Mouse (Mus musculus): ENCODE results near the gene D930020B18Rik.

The D930020B18Rik gene

GRCm38 (mm10) chr10:121640150-121640930, 1.0 kb upstream of the D930020B18Rik start:
- DNase-seq, result no peak

DNA sequence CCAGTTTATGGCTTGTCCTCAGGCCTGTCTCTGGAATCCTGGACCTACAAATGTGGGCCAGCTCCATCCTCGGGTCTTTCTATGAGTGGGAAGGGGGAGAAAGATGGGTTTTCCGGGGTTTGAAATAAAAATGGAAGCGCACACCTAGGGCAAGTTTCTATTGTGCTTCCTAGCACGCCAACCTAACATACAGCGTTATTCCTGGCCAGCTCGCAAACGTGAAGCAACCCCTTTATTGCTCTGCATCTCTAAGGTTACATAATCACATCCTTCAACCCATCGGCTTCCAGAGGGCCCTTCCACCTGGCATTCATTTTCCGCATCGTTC, 480 bp upstream of the D930020B18Rik start:
- DNase-seq, result no peak

DNA sequence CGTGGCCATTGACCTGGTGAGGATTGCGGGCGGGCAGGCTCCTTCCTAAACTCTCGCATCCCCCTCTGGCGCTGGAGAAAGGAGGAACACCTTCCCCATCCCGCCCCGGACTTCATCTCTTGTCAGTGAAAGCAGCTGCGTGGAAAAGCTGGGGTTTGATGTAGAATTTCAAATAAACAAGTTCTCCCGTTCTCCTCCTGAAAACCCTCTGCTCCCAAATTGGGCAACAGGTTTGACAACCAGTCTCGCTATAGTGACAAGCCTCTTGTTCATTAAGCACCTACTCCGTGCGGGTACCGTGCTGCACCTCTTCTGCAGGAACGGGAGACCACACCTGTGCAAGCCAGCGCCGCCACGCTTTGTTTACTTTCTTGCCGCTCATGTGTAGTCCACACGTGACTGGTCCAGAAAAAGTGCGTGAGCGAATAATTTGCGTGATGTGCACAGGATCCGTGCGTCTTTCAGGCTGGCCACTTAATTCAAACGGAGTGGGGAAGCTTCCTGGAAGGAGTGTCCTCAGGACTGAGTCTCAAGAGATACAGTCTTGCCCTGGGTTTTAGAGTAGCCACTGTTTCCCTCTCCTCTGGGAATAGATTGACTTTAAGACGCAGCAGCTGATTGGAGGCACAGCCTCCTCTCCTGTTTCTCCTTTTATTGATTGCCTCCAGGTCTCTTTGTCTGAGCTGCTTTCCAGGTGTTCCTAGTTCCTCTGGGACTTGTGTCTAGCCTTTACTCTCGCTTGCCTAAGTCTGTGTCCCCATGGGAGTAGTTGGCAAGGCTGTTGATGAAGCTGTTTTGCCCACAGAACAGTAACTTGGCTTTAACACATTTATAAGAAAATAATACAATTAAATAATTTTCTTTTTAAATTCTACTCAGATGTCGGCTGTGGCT, 913 bp downstream of the D930020B18Rik start:
- no peak for DNase-seq

GRCm38 (mm10) chr10:121646294-121646693, 4.9 kb downstream of the D930020B18Rik start:
- DNase-seq, result no peak

GRCm38 (mm10) chr10:121653079-121653478, 11.7 kb downstream of the D930020B18Rik start:
- no peak for DNase-seq

DNA sequence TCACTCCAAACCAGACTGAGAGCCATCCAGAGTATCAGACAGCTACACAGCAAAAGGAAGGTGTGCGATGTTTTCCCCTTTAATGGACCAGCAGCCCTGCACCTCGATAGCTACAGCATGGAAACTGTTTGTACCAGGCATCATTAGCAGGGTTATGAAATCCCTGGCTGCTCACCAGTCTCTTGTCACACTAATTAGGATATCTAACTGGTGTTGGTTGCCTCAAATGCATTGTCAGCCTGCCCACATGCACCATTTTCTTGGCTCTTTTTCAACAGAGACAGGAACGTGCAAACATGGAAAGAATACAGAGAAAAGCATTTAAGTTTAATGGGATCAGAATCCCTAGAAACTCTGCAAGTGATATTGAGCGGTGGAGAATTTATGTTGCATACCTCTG, 14.5 kb downstream of the D930020B18Rik start:
- no peak for DNase-seq

DNA sequence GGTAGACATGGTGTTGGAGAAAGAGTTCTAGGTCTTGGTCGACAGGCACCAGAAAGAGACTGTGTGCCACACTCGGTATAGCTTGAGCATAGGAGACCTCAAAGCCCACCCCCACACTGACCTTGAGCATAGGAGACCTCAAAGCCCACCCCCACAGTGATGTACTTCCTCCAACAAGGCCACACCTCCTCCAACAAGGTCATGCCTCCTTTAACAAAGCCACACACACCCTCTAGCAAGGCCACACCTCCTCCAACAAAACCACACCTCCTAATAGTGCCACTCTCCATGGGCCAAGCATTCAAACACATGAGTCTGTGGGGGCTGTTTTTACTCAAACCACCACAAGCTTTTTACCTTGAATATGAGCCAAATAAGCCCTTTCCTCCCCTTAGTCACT, 21.3 kb downstream of the D930020B18Rik start:
- no peak for DNase-seq

DNA sequence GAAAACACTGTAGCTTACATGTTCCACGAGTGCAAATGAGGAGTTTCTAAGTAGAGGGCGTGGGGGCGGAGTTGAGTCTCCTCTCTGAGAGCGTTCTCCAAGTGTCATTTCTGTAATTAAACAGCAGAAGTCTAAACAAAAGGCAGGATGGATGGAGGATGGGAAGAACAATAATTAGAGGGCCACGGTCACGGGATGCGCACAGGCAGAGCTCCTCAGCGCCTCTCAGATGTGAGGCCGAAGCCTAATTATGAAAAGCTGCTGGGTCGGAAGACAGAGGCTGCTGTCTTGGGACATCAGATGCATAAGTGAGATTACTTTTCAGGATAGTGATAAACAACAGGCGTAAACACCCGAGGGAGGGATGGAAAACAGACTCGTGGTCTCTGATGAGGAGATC, 22.2 kb downstream of the D930020B18Rik start:
- no peak for DNase-seq

GRCm38 (mm10) chr10:121665631-121666145, 24.3 kb downstream of the D930020B18Rik start:
- no peak for DNase-seq

DNA sequence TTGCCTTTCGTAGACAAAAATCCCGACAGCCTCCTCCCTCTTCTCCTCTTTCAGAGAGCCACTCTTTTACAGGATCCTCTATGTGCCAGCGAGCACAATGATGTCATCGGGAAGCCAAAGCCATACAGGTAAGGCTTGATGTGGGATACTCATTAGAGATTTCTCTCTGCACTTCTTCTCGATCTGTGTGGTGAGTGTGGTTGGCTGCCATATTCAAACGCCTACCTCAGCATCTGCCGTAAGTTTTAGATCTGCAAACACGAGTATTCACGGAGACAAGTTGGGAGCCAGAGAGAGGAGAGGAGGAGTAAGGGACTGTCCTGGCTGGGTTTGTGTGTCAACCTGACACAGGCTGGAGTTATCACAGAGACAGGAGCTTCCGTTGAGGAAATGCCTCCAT, 27.7 kb downstream of the D930020B18Rik start:
- DNase-seq, result no peak

DNA sequence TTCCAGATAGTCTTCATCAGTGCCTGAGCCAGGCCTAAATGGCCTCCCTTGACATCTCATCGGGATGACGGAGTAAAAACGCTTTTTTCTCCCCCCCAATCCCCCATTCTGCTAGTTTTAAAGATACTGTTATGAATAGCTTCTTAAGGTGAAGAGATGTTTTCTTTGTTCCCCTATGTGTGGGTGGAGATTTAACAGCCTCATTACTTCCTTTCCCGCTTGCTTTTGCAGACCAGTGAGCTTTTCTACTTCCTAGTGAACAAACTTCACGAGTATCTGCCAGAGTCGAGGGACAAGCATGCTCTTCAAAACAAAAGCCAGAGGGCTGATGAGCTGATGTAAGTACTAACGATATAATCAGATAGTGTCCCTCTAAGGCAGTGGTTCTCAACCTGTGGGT, 35.6 kb downstream of the D930020B18Rik start:
- no peak for DNase-seq

- DNase-seq, result no peak
Observed at GRCm38 (mm10) chr10:121680902-121681301, 39.5 kb downstream of the D930020B18Rik start.

- DNase-seq, result no peak
Observed at GRCm38 (mm10) chr10:121682539-121682938, 41.2 kb downstream of the D930020B18Rik start.

GRCm38 (mm10) chr10:121686153-121686660, 44.8 kb downstream of the D930020B18Rik start:
- peak; percentile 14 for DNase-seq

DNA sequence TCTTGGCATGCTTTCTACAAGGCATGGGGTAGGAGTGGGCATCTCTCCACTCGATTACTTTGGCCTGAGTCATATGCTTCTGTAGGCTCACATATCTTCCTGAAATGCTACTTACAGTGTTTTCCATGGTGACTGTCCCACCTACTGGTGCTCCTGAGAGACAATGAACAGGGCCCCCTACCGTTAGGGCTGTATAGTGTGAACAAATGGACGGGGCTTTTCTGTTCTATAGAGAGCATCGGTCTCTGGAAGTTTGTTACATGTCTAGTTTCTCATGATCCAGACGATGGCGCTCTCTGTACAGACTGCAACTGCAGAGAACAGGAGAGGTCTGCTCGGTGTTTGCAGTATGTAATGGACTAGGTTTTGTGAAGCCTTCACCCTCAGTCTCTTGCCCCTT, 46.1 kb downstream of the D930020B18Rik start:
- no peak for DNase-seq

GRCm38 (mm10) chr10:121689591-121690314, 48.4 kb downstream of the D930020B18Rik start:
- peak; percentile 86 for DNase-seq

GRCm38 (mm10) chr10:121692944-121693579, 51.7 kb downstream of the D930020B18Rik start:
- peak; percentile 28 for DNase-seq

DNA sequence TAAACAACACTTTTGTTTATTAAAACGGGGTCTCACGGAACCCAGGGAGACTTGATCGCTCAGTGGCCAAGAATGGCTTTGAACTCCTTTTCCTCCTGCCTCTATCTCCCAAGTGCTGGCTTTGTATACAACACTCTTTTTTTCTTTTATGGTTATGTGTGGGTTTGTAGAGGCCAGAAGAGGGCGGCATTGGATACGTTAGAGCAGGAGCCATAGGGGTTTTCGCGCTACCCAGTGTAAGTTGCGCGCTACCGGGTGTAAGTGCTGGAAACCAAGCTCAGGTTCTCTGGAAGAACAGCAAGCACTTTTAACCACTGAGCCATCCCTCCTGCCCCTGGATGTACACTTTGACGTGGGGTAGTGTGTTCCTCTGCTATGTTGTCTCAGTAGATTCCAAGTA, 53.2 kb downstream of the D930020B18Rik start:
- no peak for DNase-seq

GRCm38 (mm10) chr10:121701296-121702248, 60.2 kb downstream of the D930020B18Rik start:
- peak; percentile 63 for DNase-seq

- DNase-seq, result no peak
Observed at GRCm38 (mm10) chr10:121703619-121704018, 62.2 kb downstream of the D930020B18Rik start.

DNA sequence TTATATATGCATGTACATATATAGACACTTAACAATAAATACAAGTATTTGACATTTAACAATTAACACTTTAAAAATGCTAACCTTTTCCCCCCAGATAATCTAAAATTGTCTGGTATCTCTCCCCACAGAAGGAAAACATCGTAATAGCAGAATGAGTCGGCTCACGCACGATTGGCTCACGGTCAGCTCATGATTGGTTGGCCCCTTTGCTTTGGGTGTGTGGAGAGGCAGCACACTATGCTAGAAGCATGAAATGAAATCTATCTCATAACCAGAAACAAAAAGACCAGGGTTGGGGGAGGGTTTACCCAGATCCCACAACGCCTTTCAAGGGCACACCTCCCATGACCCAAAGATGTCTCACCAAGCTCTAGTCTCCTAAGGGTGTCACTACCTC, 63.5 kb downstream of the D930020B18Rik start:
- no peak for DNase-seq
